Mouse (Mus musculus): ENCODE measurements around the gene Zfp628.

- peak; percentile 51 for TF ChIP-seq CTCF (IDR thresholded peaks at IDR 0.05; ENCODE audit: low read depth)
- TF ChIP-seq EP300 (optimal IDR thresholded peaks at IDR 0.05), result no peak
Measured at GRCm38 (mm10) chr7:4878186-4878585, 36.8 kb upstream of the Zfp628 start.
